Mouse (Mus musculus): ENCODE results near the gene Slc29a4. TPM values are rescaled to one million over a fixed set of nuclear protein-coding genes. Genes with fewer than 3 reads are reported as not detected.

Gene Slc29a4
- total RNA-seq, 4 experiments from 2014 or later, result 35.4 to 39.1 (median 37.8) TPM

DNA sequence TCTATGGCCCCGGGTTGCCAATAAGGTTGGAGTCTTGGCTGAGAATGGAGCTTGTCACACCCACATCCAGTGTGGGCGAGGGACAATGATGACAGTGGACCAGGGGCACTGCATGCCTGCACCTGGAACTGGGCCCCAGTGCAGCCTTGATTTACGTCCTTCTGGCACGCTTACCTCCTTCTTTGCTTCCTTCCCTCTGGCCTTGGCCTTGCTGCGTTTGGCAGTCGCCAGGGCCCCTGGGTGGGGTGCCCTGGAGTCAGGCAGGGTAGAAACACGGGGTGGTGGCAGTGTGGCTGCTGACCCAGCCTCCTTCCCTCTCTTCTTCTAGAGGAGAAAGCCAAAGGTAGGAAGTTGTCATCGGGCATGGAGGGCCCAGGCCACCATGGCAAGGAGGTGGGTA, 47.6 kb downstream of the Slc29a4 start:
- DNase-seq (ENCODE audit: low spot score in 2 of 2), result no peak

DNA sequence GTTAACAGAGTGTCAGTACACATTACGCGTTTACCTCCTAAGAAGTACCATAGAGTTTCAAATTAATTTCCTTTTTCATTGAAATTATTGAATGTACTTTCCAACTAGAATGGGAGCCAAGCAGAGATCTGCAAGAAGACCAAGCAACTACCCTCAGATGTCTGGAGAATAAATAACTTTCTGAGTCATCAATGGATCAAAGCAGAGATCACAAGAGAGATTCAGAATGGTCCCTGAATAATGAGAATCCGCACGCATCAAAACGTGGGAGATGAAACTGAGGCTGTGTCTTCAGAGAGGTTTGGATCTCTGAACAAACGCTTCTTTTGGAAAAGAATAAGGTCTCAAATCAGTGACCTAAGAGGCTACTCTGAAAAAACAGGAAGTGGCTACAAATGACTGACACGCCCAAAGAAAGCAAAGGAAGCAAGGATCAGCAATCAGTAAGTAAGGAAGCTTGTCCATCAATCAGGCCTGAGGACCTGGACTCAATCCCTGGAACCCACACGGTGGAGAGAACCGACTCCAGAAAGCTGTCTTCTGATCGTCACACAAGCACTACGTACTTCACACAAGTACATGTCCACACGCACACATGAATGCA, 54.8 kb downstream of the Slc29a4 start:
- no peak for DNase-seq (ENCODE audit: low spot score in 2 of 2)

DNA sequence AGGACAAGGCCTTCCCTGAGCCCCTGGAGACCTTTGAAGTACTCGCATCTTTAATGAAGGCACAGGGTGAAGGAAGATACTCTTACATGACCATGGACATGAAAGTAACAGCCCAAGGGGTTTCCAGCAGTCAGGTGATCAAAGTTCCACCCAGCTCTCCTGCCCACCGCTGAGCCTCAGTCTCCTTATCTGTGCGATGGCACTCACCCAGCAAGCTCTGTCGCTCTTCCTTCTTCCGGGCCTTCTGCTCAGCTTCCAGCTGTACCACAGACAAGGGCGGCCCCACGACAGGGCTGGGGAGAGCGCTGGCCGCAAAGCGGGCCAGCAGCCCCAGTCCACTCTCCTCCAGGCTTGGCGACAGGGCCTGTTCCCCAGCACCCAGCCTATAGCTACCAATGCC, 57.9 kb downstream of the Slc29a4 start:
- DNase-seq (ENCODE audit: low spot score in 2 of 2), result no peak

DNA sequence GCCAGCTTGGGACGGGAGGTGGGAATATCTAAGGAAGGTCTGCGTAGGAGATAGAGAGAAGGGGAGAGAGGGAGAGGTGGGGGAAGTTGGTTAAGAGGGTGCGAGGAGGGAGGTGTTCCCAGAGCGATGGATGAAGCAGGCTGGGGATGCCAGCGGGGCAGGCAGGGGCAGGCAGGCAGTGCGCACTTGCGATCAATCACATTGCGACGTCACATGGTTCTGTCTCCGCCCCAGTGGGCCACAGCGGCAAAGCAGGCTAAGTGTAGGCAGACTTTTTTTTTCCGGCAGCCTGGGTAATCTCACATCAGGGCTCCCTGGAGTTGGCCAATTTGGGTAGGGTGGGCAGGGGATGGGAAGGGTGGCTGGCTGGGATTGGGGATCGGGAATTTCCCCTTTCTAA, 59.9 kb downstream of the Slc29a4 start:
- DNase-seq (ENCODE audit: low spot score in 2 of 2), result no peak

DNA sequence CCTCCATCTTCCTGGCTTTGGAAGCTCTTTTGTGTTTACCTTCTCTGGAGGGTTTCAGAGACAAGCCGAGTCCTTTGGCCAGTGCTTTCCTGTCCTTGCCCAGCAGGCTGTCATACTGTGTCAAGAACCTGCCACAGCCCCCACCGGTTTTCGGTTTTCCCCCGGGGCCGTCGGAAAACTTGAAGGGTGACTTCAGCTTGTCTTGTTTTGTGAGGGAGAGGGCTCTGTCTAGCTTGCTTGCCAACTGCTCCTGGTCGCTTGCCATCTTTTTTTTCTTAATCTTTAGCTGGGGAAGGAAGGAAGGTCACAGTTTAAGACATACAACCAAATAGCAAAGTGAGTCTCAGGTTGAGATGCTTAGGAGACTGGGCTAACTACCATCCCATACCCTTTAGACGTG, 67.5 kb downstream of the Slc29a4 start:
- no peak for DNase-seq (ENCODE audit: low spot score in 2 of 2)

DNA sequence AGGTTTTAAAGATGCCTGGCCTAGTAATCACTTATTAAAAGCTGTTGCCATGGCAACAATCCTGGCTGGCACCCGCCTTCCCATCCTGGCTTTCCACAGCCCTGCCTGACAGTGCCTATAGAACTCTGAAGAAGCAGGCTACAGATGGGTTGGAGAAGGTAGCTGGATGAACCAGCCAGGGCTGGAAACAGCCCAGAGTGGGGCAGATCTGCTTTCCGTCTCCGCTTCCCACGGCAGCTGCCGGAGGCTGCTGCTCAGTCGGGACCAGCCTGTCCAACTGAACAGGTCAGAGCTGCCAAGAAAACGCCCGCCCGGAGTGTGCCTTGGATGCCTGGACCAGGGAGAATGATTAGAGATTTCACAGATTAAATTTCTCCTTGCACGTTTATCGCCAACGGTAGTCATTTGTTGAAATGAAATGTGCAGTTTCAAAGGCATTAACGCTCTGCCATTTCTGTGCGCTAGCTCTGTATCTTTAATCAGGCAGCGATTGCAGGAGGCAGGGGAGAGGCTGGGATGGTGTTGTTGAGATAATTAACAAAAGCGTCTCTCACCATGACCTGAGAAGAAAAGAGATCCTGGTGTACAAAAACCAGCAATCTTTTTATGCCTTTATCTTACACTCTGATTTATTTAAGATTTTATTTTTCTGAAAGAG, 69.1 kb downstream of the Slc29a4 start:
- DNase-seq (ENCODE audit: low spot score in 2 of 2), result peak; percentile 79 to 83

DNA sequence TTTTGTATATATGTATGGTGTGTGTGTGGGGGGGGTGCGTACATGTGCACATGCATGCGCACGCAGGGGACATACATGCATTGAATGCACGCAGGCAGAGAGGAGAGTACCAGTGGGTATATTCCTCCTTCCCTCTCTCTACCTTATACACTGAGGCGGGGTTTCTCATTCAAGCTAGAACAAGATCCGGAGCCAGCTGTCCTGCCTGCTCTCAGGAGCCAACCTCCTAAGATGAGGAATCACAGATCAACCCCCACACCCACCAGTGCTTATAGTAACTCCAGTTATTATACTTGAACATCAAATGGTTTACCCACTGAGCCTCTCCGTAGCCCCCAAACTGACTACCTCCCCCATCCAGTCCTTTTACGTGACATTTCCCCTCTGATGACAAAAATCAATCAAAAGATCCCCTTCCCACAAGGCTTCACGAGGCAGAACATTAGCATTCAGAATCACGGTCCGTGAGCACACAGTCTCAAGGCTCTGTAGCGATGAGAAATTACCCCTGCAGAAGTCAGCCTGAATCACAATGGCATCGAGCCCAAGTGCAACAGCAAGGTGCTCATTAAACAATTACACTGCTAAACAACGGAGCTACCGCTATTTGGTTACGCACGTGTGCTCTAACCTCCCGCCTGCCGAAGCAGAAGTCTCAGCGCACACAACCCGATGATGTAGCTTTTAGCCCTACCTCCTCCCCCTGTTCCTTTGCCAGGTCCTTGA, 69.9 kb downstream of the Slc29a4 start:
- no peak for DNase-seq (ENCODE audit: low spot score in 2 of 2)

DNA sequence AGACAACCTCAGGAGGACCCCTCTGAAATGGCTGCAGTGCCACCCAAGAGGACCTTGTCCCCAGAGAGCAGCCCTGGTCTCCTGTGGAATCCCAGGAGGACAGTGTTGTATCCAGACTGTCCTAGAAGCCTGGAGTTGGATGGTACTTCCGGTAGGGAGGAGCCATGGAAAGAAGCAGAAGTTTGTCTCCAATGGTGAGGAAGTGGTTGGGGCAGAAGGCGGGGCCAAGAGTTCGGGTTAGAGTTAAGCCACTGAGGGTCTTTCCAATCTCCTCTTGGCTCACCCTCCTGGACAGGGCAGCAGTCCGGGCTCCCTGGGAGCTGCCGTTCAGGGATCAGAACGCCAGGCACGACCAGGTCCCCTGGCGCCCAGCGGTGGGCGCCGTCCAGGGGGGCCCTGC, 72.0 kb downstream of the Slc29a4 start:
- no peak for DNase-seq (ENCODE audit: low spot score in 2 of 2)

DNA sequence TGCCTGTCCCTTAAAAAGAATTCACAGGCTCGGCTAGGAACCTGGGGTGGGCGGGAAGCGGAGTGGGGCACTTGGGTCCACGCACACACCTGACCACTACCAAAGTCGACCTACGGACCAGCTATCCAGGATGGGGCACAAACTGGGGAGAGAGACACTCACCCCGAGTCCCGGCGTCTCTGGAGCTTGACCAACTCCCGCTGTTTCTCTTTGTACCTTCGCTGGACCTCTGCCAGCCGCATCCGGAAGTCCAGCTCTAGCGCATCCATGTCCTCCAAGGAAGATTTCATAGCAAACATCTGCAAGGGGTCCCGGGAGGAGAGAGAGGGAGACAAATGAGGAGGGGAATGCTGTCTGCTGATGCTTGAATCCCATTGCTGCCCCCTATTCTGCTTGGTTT, 72.6 kb downstream of the Slc29a4 start:
- DNase-seq (ENCODE audit: low spot score in 2 of 2), result no peak

DNA sequence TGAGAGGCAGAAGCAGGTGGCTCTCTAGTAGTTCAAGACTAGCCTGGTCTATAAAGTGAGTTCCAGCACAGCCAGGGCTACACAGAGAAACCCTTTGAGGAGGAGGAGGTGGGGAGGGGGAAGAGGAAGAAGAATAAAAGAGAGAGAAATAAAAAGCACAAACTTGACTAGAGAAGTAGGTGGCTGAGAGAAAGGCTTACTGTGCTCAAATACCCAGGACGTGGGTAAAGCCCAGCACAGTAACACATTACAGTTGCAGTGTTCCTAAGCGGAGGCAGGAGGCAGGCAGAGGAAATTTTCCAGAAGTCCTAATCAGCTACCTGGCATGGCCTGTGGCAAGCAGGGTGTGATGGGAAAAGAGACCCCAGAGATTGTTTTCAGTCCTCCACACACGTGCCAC, 74.4 kb downstream of the Slc29a4 start:
- no peak for DNase-seq (ENCODE audit: low spot score in 2 of 2)

DNA sequence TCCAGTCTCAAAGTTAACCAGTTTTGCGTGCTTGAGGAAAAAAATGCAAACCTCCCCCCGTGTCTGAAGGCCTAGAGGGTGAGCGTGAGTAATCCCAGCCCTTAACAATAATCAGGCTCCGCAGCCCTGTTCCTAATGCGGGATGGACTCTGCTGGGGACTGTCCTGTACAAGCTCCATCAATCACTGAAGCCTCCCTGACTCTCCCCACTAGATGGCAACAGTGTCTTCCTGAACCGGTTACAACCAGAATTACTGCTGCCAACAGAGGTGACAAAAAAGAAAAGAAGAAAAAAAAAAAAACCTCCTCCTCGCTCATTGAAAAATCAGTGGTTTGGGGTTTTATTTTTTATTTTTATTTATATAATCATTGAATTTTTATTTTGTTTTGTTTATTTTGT, 75.6 kb downstream of the Slc29a4 start:
- DNase-seq (ENCODE audit: low spot score in 2 of 2), result peak; percentile 74 to 81

DNA sequence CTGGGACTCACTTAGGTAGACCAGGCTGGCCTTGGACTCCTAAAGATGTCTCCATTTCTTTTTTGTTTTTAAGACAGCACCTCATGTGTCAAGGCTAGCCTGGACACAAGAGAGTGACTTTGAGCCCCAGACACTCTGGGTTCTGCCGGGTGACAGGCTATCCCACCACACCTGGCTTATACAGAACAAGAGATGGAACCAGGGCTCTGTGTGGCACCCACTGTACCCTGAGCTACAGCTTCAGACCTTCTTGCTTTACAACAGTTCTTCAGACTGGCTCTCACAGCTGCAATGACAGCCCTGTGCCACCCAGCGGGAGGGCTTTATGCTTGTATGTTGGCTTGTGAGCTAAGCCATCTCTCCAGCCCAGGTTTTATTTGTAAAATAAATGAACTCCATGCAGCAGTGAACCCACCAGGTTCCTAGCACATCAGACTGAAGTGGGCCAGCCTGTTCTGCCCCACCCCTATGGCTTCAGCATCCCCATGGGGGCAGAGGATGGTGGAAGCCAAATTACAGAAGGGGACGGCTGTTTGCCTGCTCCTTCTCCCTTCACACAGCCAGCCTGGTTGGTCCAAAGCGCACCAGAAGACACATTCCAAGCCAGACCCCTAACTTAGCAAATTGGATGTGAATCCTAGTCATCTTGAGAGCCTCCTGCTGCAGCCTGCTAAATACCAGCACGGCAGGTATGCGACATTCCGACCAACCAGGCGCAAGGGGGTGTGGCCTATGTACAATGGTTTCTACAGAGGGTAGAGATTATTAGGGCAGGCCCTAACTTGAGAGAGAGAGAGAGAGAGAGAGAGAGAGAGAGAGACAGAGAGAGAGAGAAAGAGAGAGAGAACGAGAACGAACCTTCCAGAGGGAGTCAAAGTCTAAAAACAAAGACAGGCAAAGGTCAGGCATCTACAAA, 76.3 kb downstream of the Slc29a4 start:
- no peak for DNase-seq (ENCODE audit: low spot score in 2 of 2)

DNA sequence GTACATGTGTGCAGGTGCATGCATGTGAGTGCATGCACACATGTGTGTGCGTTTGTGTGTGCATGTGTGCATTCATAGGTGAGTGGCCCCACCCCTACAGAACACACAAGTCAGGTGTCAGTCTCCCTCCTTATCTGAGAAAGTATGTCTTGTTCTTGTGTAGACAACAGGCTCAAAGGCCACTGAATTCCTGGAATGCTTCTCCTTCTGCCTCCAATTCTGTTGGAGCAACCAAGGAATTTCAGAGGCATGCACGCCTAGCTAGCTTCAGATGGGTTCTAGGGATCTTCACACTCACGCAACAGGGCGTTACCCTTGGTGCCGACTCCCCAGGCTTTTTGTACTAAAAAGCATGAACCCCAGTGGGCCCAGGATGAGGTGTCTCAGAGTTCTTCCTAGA, 77.3 kb downstream of the Slc29a4 start:
- no peak for DNase-seq (ENCODE audit: low spot score in 2 of 2)

DNA sequence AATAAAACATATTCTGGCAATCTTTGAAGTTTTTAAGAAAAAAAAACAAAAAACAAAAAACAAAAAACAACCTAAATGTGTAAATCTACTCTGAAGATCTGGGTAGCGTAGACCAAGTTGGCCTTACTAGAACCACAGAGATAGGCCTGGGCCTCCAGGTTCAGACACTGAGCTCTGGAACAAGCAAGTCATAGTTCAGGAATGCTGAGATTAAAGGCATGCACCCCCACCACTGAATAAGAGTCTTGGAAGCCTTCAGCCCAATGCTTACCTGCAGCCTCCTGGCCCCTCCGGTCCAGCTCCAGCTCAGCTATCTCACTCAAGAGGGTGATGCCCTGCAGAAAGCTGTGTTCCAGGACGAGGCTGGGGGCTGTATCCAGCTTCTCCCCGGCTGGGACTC, 78.7 kb downstream of the Slc29a4 start:
- no peak for DNase-seq (ENCODE audit: low spot score in 2 of 2)

DNA sequence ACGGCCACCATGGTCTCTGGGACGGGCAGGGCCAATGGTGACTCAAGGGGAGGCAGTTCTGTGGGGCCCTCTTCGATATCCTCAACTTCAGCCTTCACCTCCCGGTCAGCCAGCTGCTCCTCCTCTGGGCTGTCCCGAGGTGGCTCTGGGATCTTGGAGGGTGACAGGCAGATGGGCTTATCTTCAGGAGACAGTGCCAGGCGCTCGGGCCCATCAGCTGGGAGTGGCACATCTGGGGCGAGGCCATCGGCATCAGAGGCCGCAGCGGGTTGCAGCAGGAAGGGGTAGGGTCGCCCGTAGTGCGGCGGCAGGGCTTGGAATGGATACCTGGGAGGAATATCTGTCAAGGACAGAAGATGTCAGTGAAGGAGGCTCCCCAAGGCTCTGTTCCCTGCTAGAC, 79.7 kb downstream of the Slc29a4 start:
- DNase-seq (ENCODE audit: low spot score in 2 of 2), result no peak

Other genes starting within 250 kb of the Slc29a4 start
- gene Ap5z1, start 228.6 kb upstream of the Slc29a4 start, total RNA-seq (2022), result 10 to 100 TPM; 22.8 to 30.2 (median 26.2) TPM
- under 1 TPM; 0.55 to 0.87 (median 0.66) TPM for gene Papolb, start 162.4 kb upstream of the Slc29a4 start, total RNA-seq (2022)
- gene Radil, start 141.4 kb upstream of the Slc29a4 start, total RNA-seq (2022), result 10 to 100 TPM; 12.2 to 18.1 (median 13.7) TPM
- 100 to 1,000 TPM; 134 to 158 (median 153) TPM for gene Mmd2, start 83.7 kb upstream of the Slc29a4 start, total RNA-seq (2022)
- 100 to 1,000 TPM in 1 of 4 experiments, 10 to 100 TPM in 3; 87.7 to 101 (median 92.7) TPM for gene Wipi2, start 64.8 kb upstream of the Slc29a4 start, total RNA-seq (2022)
- 100 to 1,000 TPM; 131 to 153 (median 136) TPM for gene Tnrc18, start 125.2 kb downstream of the Slc29a4 start, total RNA-seq (2022)
- 10 to 100 TPM; 32.3 to 41.1 (median 33.8) TPM for gene Fbxl18, start 202.9 kb downstream of the Slc29a4 start, total RNA-seq (2022)
- gene Actb, start 214.2 kb downstream of the Slc29a4 start, total RNA-seq (2022), result 1,000 to 10,000 TPM; 2,836 to 3,420 (median 3,105) TPM